Mouse (Mus musculus) embryonic facial prominence, embryonic 13.5 days (tissue): ENCODE data around the gene Ccdc185. TPM values are rescaled to one million over a fixed set of nuclear protein-coding genes. Genes with fewer than 3 reads are reported as not detected.

Source experiments
- ATAC-seq: fragments of 200-750 bp; cut with Nextera tagmentation; 2 replicates; pipeline ENCODE4 v1.8.0; 2017; ENCODE audit warnings: low read depth; ENCODE audit not compliant: insufficient number of reproducible peaks, insufficient read depth, low FRiP score, low TSS enrichment
- H3K27ac ChIP-seq: fragments of 300-500 bp; sonication (generic); 2 replicates; pipeline ENCODE4 v1.5.1; 2015; ENCODE audit warnings: moderate library complexity, mild to moderate bottlenecking, inconsistent platforms
- H3K27me3 ChIP-seq: fragments of 300-500 bp; sonication (generic); 2 replicates; pipeline ENCODE4 v1.6.1; 2015; ENCODE audit warnings: mild to moderate bottlenecking, inconsistent platforms
- H3K36me3 ChIP-seq: fragments of 300-500 bp; sonication (generic); 2 replicates; pipeline ENCODE4 v1.6.1; 2015; ENCODE audit warnings: mild to moderate bottlenecking, inconsistent platforms
- H3K4me1 ChIP-seq: fragments of 300-500 bp; sonication (generic); 2 replicates; pipeline ENCODE4 v1.6.1; 2015; ENCODE audit warnings: inconsistent platforms
- H3K4me2 ChIP-seq: fragments of 300-500 bp; sonication (generic); 2 replicates; pipeline ENCODE4 v1.6.1; 2015; ENCODE audit warnings: moderate library complexity, mild to moderate bottlenecking, inconsistent platforms
- H3K4me3 ChIP-seq: fragments of 300-500 bp; sonication (generic); 2 replicates; pipeline ENCODE4 v1.5.1; 2015; ENCODE audit warnings: mild to moderate bottlenecking, inconsistent platforms
- H3K9ac ChIP-seq: fragments of 300-500 bp; sonication (generic); 2 replicates; pipeline ENCODE4 v1.6.1; 2015; ENCODE audit warnings: mild to moderate bottlenecking, inconsistent platforms
- H3K9me3 ChIP-seq: fragments of 300-500 bp; sonication (generic); 2 replicates; pipeline ENCODE4 v1.6.1; 2016; ENCODE audit warnings: inconsistent platforms
- WGBS: fragments of 180-500 bp; shearing (Covaris S2); methylation state at CpG from one replicate; pipeline ENCODE4 v1.1.7; 2015; ENCODE audit warnings: mixed read lengths; 5-methylcytosine and 5-hydroxymethylcytosine counted together
- polyA plus RNA-seq: library from polyadenylated mRNA; unstranded; fragments of >200 nt; fragmentation: Nextera tagmentation; extraction: Ambion mirVana; gene quantifications from 2 replicates; pipeline ENCODE4 v1.2.1, GENCODE M21; 2015

The Ccdc185 gene
- not detected in 2 replicates for polyA plus RNA-seq

- ATAC-seq: no peak
- WGBS: 86% methylated on average over 9 of the region's 9 CpGs
- H3K27ac ChIP-seq: no peak within 1 kb of the TSS
- no peak within 1 kb of the TSS for H3K4me2 ChIP-seq
- H3K4me3 ChIP-seq: no peak within 1 kb of the TSS
- H3K9me3 ChIP-seq: no peaks in the 10 kb centered on the region
- no peaks in the 10 kb centered on the region for H3K36me3 ChIP-seq
- no peaks in the 10 kb centered on the region for H3K27me3 ChIP-seq
- no peak within 1 kb of the TSS for H3K9ac ChIP-seq
- no peaks in the 10 kb centered on the region; the same call in 1 of the 2 replicates for H3K4me1 ChIP-seq
Measured at GRCm38 (mm10) chr1:182749080-182749479, at the start of gene Ccdc185. Ccdc185 (minus strand) TSS chr1:182749180.

GRCm38 (mm10) chr1:182797048-182797447 is 48.1 kb upstream of the Ccdc185 start:
- H3K4me2 ChIP-seq: no peak overlapping the region
- no peak for ATAC-seq
- H3K4me1 ChIP-seq: peaks cover 12% of the 10 kb centered on the region
- H3K27ac ChIP-seq: no peak overlapping the region
- no peaks in the 10 kb centered on the region for H3K27me3 ChIP-seq
- no peaks in the 10 kb centered on the region for H3K9me3 ChIP-seq
- 83% methylated on average over 14 of the region's 14 CpGs for WGBS
- H3K36me3 ChIP-seq: no peaks in the 10 kb centered on the region
- H3K4me3 ChIP-seq: no peak overlapping the region
- no peak overlapping the region for H3K9ac ChIP-seq

GRCm38 (mm10) chr1:182794628-182795027 is 45.6 kb upstream of the Ccdc185 start:
- H3K4me3 ChIP-seq: no peak overlapping the region
- H3K27ac ChIP-seq: no peak overlapping the region
- H3K4me2 ChIP-seq: no peak overlapping the region
- H3K36me3 ChIP-seq: no peaks in the 10 kb centered on the region
- no peak for ATAC-seq
- no peak overlapping the region for H3K9ac ChIP-seq
- no peaks in the 10 kb centered on the region for H3K27me3 ChIP-seq
- no peaks in the 10 kb centered on the region for H3K9me3 ChIP-seq
- whole genome bisulfite sequencing: 89% methylated on average over 9 of the region's 9 CpGs
- peaks cover 13% of the 10 kb centered on the region for H3K4me1 ChIP-seq

- Histone ChIP-seq H3K27me3 (no peaks in the 10 kb centered on the region), H3K4me1 (peaks cover 13% of the 10 kb centered on the region), H3K4me3 (no peak overlapping the region), H3K27ac (no peak overlapping the region), H3K9me3 (no peaks in the 10 kb centered on the region), H3K36me3 (no peaks in the 10 kb centered on the region), H3K4me2 (no peak overlapping the region), H3K9ac (no peak overlapping the region)
- 85% methylated on average over 10 of the region's 10 CpGs for WGBS
- ATAC-seq: no peak
Measured at GRCm38 (mm10) chr1:182794221-182794620, 45.2 kb upstream of the Ccdc185 start.

- peak; percentile 39; the same call in 1 of the 2 replicates for ATAC-seq
- peaks cover 21% of the 10 kb centered on the region for H3K4me1 ChIP-seq
Measured at GRCm38 (mm10) chr1:182792521-182793071, 43.6 kb upstream of the Ccdc185 start.

DNA sequence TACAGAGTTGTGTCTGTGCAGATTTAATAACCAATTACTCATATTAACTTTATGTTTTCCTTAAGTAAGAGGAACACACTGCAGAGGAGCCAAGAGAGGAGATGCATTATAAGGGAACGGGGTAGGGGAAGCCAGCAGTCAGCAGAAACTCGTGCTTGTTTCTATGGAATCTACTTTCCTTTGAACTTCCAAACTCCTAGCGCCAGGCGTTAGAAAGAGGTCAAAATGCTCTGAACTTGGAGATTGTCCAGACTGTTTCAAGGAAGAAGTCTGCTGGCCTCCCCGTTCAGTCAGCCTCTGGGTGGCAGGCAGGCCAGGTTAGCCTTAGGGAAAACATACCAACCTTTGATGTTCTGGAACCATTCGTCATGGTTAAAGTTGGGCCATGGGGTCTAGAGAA is 39.9 kb upstream of the Ccdc185 start:
- Histone ChIP-seq H3K27me3 (no peaks in the 10 kb centered on the region), H3K27ac (no peak overlapping the region), H3K4me1 (peaks cover 36% of the 10 kb centered on the region), H3K36me3 (no peaks in the 10 kb centered on the region), H3K4me3 (no peak overlapping the region), H3K9ac (no peak overlapping the region), H3K9me3 (no peaks in the 10 kb centered on the region), H3K4me2 (no peak overlapping the region)
- no peak for ATAC-seq
- WGBS: 36% methylated on average over 6 of the region's 6 CpGs

More at GRCm38 (mm10) chr1:182792521-182793071, 43.6 kb upstream of the Ccdc185 start:
- Histone ChIP-seq H3K36me3 (no peaks in the 10 kb centered on the region), H3K27me3 (no peaks in the 10 kb centered on the region), H3K9ac (no peak overlapping the region; the same call in 1 of the 2 replicates), H3K4me3 (peak overlapping the region; percentile 17), H3K9me3 (no peaks in the 10 kb centered on the region), H3K4me2 (peak overlapping the region; percentile 51), H3K27ac (peak overlapping the region; percentile 84)
- 6% methylated on average over 16 of the region's 16 CpGs for WGBS

DNA sequence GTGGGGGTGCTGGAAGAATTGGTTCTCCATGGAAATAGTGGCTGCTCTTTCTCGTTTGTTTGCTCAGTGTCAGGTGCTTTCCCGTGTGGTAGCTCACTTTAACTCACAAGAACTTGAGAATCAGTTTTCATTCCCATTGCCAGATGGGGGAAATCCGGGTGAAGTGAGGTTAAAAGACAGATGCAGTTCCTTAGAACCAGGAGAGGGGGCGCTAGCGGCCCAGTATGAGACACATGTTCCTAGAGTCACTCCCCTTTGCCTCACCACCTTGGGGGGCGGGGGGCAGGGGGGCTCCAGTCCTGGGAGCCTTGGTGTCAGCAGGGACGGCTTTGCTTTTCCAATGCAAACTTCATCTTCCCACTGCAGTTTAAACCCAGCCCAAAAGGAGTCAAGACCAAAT is 38.0 kb upstream of the Ccdc185 start:
- Histone ChIP-seq H3K27me3 (no peaks in the 10 kb centered on the region), H3K27ac (no peak overlapping the region), H3K9me3 (no peaks in the 10 kb centered on the region), H3K9ac (no peak overlapping the region), H3K4me2 (no peak overlapping the region), H3K36me3 (no peaks in the 10 kb centered on the region), H3K4me1 (peaks cover 26% of the 10 kb centered on the region), H3K4me3 (no peak overlapping the region)
- 42% methylated on average over 7 of the region's 7 CpGs for WGBS
- ATAC-seq: no peak

GRCm38 (mm10) chr1:182785504-182785903 is 36.5 kb upstream of the Ccdc185 start:
- 89% methylated on average over 5 of the region's 5 CpGs for WGBS
- no peaks in the 10 kb centered on the region for H3K9me3 ChIP-seq
- no peaks in the 10 kb centered on the region for H3K36me3 ChIP-seq
- H3K9ac ChIP-seq: no peak overlapping the region
- H3K4me2 ChIP-seq: no peak overlapping the region
- H3K27me3 ChIP-seq: no peaks in the 10 kb centered on the region
- no peak for ATAC-seq
- peaks cover 25% of the 10 kb centered on the region for H3K4me1 ChIP-seq
- no peak overlapping the region for H3K4me3 ChIP-seq
- H3K27ac ChIP-seq: no peak overlapping the region

GRCm38 (mm10) chr1:182784784-182785183 is 35.8 kb upstream of the Ccdc185 start:
- H3K4me3 ChIP-seq: no peak overlapping the region

DNA sequence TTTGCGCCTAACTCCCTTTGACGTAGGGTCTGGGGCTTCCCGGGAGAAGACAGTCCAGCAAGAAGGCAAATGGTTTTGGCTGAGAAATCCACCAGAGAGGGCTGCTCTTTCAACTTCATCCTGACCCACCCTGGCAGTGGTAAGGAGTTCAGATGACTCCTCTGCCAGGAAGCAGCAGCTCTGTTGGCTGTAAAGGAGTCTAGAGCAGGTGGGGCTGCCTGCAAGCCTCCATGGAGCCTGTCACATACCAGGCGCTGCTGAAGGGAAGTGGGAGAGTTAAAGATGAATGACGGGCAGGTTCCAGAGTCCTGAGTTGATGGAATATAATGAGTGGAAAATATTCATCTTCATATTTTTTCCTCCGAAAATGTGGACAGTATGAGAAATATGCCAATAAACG is 34.8 kb upstream of the Ccdc185 start:
- H3K4me1 ChIP-seq: peaks cover 20% of the 10 kb centered on the region
- H3K9ac ChIP-seq: no peak overlapping the region
- H3K9me3 ChIP-seq: no peaks in the 10 kb centered on the region
- no peak for ATAC-seq
- H3K36me3 ChIP-seq: no peaks in the 10 kb centered on the region
- WGBS: 89% methylated on average over 7 of the region's 7 CpGs
- H3K4me3 ChIP-seq: no peak overlapping the region
- H3K27me3 ChIP-seq: no peaks in the 10 kb centered on the region
- H3K4me2 ChIP-seq: no peak overlapping the region
- no peak overlapping the region for H3K27ac ChIP-seq

More at GRCm38 (mm10) chr1:182784784-182785183, 35.8 kb upstream of the Ccdc185 start:
- Histone ChIP-seq H3K4me2 (no peak overlapping the region), H3K4me1 (peaks cover 25% of the 10 kb centered on the region), H3K27me3 (no peaks in the 10 kb centered on the region), H3K9ac (no peak overlapping the region), H3K27ac (peak overlapping the region; percentile 4; the same call in 1 of the 2 replicates), H3K9me3 (no peaks in the 10 kb centered on the region), H3K36me3 (no peaks in the 10 kb centered on the region)
- 56% methylated on average over 3 of the region's 3 CpGs for WGBS
- ATAC-seq: no peak

DNA sequence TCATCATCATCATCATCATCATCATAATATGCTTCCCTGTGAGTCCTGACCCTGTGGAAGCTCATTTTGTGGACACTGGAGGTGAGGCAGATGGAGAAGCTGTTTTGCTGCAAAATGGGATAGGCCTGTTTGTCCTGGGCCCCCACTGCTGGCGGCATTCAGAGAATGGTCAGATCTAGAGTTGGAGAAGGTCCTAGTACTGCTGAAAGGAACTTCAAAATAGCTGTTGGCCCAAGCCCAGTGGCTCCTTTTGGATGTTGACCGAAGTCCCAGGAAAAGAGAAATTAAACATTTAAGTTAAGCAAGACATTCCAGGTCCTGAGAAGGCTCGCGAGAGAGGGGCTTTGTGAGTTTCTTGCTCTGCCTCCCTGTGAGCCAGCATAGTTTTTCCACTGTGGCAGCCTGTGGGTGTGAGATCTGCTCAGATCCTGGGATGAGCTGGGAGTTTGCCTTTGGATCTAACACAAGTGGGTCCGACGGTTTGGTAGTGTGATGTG is 30.1 kb upstream of the Ccdc185 start:
- Histone ChIP-seq H3K36me3 (no peaks in the 10 kb centered on the region), H3K27ac (no peak overlapping the region), H3K27me3 (no peaks in the 10 kb centered on the region), H3K4me3 (no peak overlapping the region), H3K4me2 (no peak overlapping the region), H3K9ac (no peak overlapping the region), H3K4me1 (peaks cover 4% of the 10 kb centered on the region), H3K9me3 (no peaks in the 10 kb centered on the region)
- ATAC-seq: no peak
- WGBS: 91% methylated on average over 6 of the region's 6 CpGs

GRCm38 (mm10) chr1:182778225-182778624 is 29.2 kb upstream of the Ccdc185 start:
- Histone ChIP-seq H3K4me2 (no peak overlapping the region), H3K9me3 (no peaks in the 10 kb centered on the region), H3K36me3 (no peaks in the 10 kb centered on the region), H3K4me1 (no peaks in the 10 kb centered on the region), H3K27me3 (no peaks in the 10 kb centered on the region), H3K9ac (no peak overlapping the region), H3K27ac (no peak overlapping the region), H3K4me3 (no peak overlapping the region)
- 79% methylated on average over 13 of the region's 13 CpGs for WGBS
- ATAC-seq: no peak
